Mouse (Mus musculus) CD4-positive naive resting alpha-beta T cell, adult 76 days (primary cell): ENCODE data around the gene Rergl. TPM values are rescaled to one million over a fixed set of nuclear protein-coding genes. Genes with fewer than 3 reads are reported as not detected.

ENCODE experiments used
- total RNA-seq: library from RNA; stranded (reverse); gene quantifications from one replicate; pipeline ENCODE4 v1.2.4, GENCODE M21; 2023

The Rergl gene
- not detected for total RNA-seq

DNA sequence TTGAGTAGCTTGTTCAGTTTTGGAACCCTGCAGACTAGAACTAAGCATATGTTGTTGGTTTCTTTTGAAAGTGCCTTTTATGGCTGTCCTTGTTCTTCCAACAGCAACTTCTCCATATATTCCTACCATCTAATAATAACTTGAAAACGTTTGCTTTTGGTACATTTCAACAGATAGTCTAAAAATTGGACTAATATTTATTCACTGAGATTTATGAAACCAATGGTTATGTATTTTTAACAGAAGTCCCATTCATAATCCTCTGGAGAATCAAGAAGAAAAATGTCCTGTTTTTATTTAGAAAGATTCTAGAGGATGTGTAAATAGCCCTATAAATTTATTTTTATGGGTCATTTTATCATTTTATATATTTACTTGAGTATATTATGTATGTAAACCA, at the start of gene Rergl:
TSS of gene Rergl (minus strand) at position 101 of the 400 bp plus-strand sequence.

Other genes starting within 250 kb of the Rergl start
- gene Pik3c2g, start 85.2 kb upstream of the Rergl start, total RNA-seq = not detected